Mouse (Mus musculus) erythroid progenitor cell, adult 5-6 weeks (primary cell): ENCODE results near the gene Prl2c5. TPM values are rescaled to one million over a fixed set of nuclear protein-coding genes. Genes with fewer than 3 reads are reported as not detected.
"Not testable (repeated sequence)": the region's sequence is repeated elsewhere in the genome, so short reads cannot be mapped to it uniquely, and the experiment has no call there.

ENCODE experiments used
- ATAC-seq: replicated peaks from 2 replicates; pipeline ENCODE4 v1.8.0; 2016; ENCODE audit warnings: moderate number of reproducible peaks, mild to moderate bottlenecking, moderate TSS enrichment, inconsistent platforms; ENCODE audit not compliant: poor library complexity, low FRiP score, severe bottlenecking
- total RNA-seq, 2 experiments: library from RNA; stranded (forward) in 1 of 2; stranded (reverse) in 1 of 2; fragments of 150-400 nt in 1 of 2; fragments of 186-747, 209-891 nt in 1 of 2; gene quantifications; 2 replicates each; pipeline versions ENCODE4 v1.2.3 to v1.2.4; 2015 to 2017; ENCODE audit warnings: low replicate concordance in 2 of 2

Gene Prl2c5
- not detected in 2 replicates for total RNA-seq (2015; ENCODE audit: low replicate concordance)
- total RNA-seq (2017; ENCODE audit: low replicate concordance): not detected in 2 replicates

- ATAC-seq: not testable (repeated sequence)
Observed at GRCm38 (mm10) chr13:13182415-13182814, at the start of gene Prl2c5. Prl2c5 (plus strand) TSS chr13:13182715.

GRCm38 (mm10) chr13:13162777-13163485, 19.6 kb upstream of the Prl2c5 start:
- ATAC-seq: not testable (repeated sequence)

- not testable (repeated sequence) for ATAC-seq
Observed at GRCm38 (mm10) chr13:13168631-13169030, 13.9 kb upstream of the Prl2c5 start.

GRCm38 (mm10) chr13:13173616-13174136, 8.8 kb upstream of the Prl2c5 start:
- ATAC-seq: not testable (repeated sequence)

GRCm38 (mm10) chr13:13175736-13176135, 6.8 kb upstream of the Prl2c5 start:
- not testable (repeated sequence) for ATAC-seq

GRCm38 (mm10) chr13:13211168-13211567, 28.7 kb downstream of the Prl2c5 start:
- ATAC-seq: not testable (repeated sequence)

- not testable (repeated sequence) for ATAC-seq
Observed at GRCm38 (mm10) chr13:13216363-13216762, 33.8 kb downstream of the Prl2c5 start.

- ATAC-seq: not testable (repeated sequence)
Observed at GRCm38 (mm10) chr13:13220231-13220630, 37.7 kb downstream of the Prl2c5 start.

- ATAC-seq: not testable (repeated sequence)
Observed at GRCm38 (mm10) chr13:13237456-13237855, 54.9 kb downstream of the Prl2c5 start.

Other genes with a start within 250 kb of the Prl2c5 start
- not detected in 2 replicates for gene Prl2c2, start 177.3 kb upstream of the Prl2c5 start, total RNA-seq (2015; ENCODE audit: low replicate concordance)
- gene Prl2c2, start 177.3 kb upstream of the Prl2c5 start, total RNA-seq (2017; ENCODE audit: low replicate concordance): not detected in 2 replicates
- gene Gpr137b, start 211.3 kb downstream of the Prl2c5 start, total RNA-seq (2015; ENCODE audit: low replicate concordance): 4.0 and 6.7 TPM in 2 replicates
- 2.1 and 20.1 TPM in 2 replicates for gene Gpr137b, start 211.3 kb downstream of the Prl2c5 start, total RNA-seq (2017; ENCODE audit: low replicate concordance)